Mouse (Mus musculus): Measurements from ENCODE around the gene Csf2. TPM values are rescaled to one million over a fixed set of nuclear protein-coding genes. Genes with fewer than 3 reads are reported as not detected.

Csf2 gene
- polyA plus RNA-seq, 1 experiment from 2014 or later: 0.70 TPM

GRCm38 (mm10) chr11:54224475-54224986, 24.9 kb downstream of the Csf2 start:
- H3K4me1 ChIP-seq: no peaks in the 10 kb centered on the region
- H3K9me3 ChIP-seq: no peaks in the 10 kb centered on the region
- H3K27ac ChIP-seq: no peak overlapping the region
- no peaks in the 10 kb centered on the region for H3K36me3 ChIP-seq
- no peaks in the 10 kb centered on the region for H3K27me3 ChIP-seq
- no peak overlapping the region for H3K4me3 ChIP-seq
- WGBS: 78% methylated on average over 5 of the region's 5 CpGs
- no peak overlapping the region for H3K4me2 ChIP-seq
- no peak for ATAC-seq (ENCODE audit: borderline replicate concordance, extremely low read depth, low FRiP score, low TSS enrichment)
- no peak overlapping the region for H3K9ac ChIP-seq

DNA sequence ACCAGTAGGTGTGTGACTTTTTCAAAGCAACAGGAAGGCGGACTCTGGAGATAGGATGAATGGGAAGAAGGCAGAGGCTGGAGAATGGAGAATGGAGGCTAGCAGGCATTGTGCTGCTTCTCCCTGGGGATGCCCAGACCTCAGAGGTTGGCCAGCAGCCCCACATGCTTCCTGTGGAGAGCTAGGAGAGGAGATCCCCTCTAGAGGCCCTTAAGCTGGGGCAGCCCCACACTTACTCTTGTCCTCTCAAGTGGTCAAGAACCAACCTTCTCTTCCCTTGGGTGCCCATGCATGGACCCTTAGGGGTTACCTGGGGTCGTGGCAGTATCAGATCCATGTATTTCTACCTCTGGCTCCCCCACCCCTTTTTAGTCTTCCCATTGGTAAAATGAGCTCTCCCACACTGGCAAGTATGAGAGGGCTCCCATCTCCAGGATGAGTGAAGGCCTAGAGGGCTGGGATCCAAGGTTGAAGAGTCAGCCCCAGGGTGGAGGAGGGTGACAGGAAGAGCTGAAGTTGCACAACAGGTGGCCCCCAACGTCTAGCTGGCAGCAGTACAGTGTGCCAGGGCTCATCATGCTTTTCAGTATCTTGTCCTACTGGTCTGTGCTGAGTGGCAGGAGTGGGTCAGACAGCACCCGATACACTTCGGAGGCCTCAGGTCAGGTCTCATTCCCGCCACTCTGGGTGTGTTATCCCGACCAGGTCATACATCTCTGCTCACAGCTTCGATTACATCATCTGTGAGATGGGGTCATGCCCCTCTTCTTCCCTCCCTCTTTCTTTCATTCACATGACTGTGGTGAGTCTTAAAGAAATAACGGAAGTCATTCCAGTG, 25.6 kb downstream of the Csf2 start:
- Histone ChIP-seq H3K4me1 (no peaks in the 10 kb centered on the region), H3K9ac (no peak overlapping the region), H3K27me3 (no peaks in the 10 kb centered on the region), H3K36me3 (no peaks in the 10 kb centered on the region), H3K4me2 (no peak overlapping the region), H3K27ac (no peak overlapping the region), H3K4me3 (no peak overlapping the region), H3K9me3 (no peaks in the 10 kb centered on the region)
- WGBS: 72% methylated on average over 9 of the region's 9 CpGs
- no peak for ATAC-seq (ENCODE audit: borderline replicate concordance, extremely low read depth, low FRiP score, low TSS enrichment)

- no peak for ATAC-seq (ENCODE audit: borderline replicate concordance, extremely low read depth, low FRiP score, low TSS enrichment)
- no peaks in the 10 kb centered on the region for H3K4me1 ChIP-seq
- no peaks in the 10 kb centered on the region for H3K9me3 ChIP-seq
- WGBS: 15% methylated on average over 6 of the region's 6 CpGs
- H3K9ac ChIP-seq: no peak overlapping the region
- no peak overlapping the region for H3K4me2 ChIP-seq
- H3K27me3 ChIP-seq: no peaks in the 10 kb centered on the region
- H3K27ac ChIP-seq: no peak overlapping the region
- H3K4me3 ChIP-seq: no peak overlapping the region
- no peaks in the 10 kb centered on the region for H3K36me3 ChIP-seq
Measured at GRCm38 (mm10) chr11:54219903-54220740, 29.3 kb downstream of the Csf2 start.

GRCm38 (mm10) chr11:54219191-54219590, 30.3 kb downstream of the Csf2 start:
- H3K27ac ChIP-seq: no peak overlapping the region
- ATAC-seq (ENCODE audit: borderline replicate concordance, extremely low read depth, low FRiP score, low TSS enrichment): no peak
- H3K36me3 ChIP-seq: no peaks in the 10 kb centered on the region
- no peak overlapping the region for H3K9ac ChIP-seq
- no peaks in the 10 kb centered on the region for H3K4me1 ChIP-seq
- 79% methylated on average over 1 of the region's 1 CpGs for WGBS
- no peaks in the 10 kb centered on the region for H3K27me3 ChIP-seq
- no peak overlapping the region for H3K4me3 ChIP-seq
- no peak overlapping the region for H3K4me2 ChIP-seq
- H3K9me3 ChIP-seq: no peaks in the 10 kb centered on the region

GRCm38 (mm10) chr11:54217384-54217783, 32.1 kb downstream of the Csf2 start:
- Histone ChIP-seq H3K4me3 (no peak overlapping the region), H3K36me3 (no peaks in the 10 kb centered on the region), H3K9me3 (no peaks in the 10 kb centered on the region), H3K4me1 (no peaks in the 10 kb centered on the region), H3K4me2 (no peak overlapping the region), H3K9ac (no peak overlapping the region), H3K27me3 (no peaks in the 10 kb centered on the region), H3K27ac (no peak overlapping the region)
- no peak for ATAC-seq (ENCODE audit: borderline replicate concordance, extremely low read depth, low FRiP score, low TSS enrichment)
- 57% methylated on average over 7 of the region's 7 CpGs for WGBS

DNA sequence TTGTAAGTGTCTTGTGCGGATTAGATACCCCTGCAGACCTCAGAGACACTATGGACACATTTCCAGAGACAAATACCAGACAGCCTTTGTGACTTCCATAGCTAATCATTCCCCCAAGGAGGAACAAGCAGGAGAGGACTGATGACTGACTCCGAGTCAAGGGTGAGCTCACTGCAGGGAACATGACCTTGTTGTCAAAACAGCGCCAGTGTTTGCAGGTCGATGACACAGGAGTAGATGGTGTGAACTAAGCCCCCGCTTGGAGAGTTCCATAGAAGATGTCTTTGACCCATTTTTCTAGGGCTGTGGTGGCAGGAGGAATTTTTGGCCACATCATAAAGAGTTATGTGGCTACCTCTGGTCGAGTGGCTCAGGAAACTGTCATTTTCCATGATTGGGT, 33.4 kb downstream of the Csf2 start:
- H3K27ac ChIP-seq: no peak overlapping the region
- H3K4me3 ChIP-seq: no peak overlapping the region
- H3K4me1 ChIP-seq: no peaks in the 10 kb centered on the region
- H3K36me3 ChIP-seq: no peaks in the 10 kb centered on the region
- ATAC-seq (ENCODE audit: borderline replicate concordance, extremely low read depth, low FRiP score, low TSS enrichment): no peak
- no peak overlapping the region for H3K4me2 ChIP-seq
- 67% methylated on average over 6 of the region's 6 CpGs for WGBS
- H3K9me3 ChIP-seq: no peaks in the 10 kb centered on the region
- no peak overlapping the region for H3K9ac ChIP-seq
- no peaks in the 10 kb centered on the region for H3K27me3 ChIP-seq

GRCm38 (mm10) chr11:54214499-54215443, 34.7 kb downstream of the Csf2 start:
- H3K9ac ChIP-seq: no peak overlapping the region
- no peak overlapping the region for H3K27ac ChIP-seq
- no peak overlapping the region for H3K4me3 ChIP-seq
- no peaks in the 10 kb centered on the region for H3K27me3 ChIP-seq
- no peak overlapping the region for H3K4me2 ChIP-seq
- H3K9me3 ChIP-seq: no peaks in the 10 kb centered on the region
- no peaks in the 10 kb centered on the region for H3K4me1 ChIP-seq
- H3K36me3 ChIP-seq: no peaks in the 10 kb centered on the region
- 58% methylated on average over 9 of the region's 9 CpGs for WGBS
- ATAC-seq (ENCODE audit: borderline replicate concordance, extremely low read depth, low FRiP score, low TSS enrichment): no peak

DNA sequence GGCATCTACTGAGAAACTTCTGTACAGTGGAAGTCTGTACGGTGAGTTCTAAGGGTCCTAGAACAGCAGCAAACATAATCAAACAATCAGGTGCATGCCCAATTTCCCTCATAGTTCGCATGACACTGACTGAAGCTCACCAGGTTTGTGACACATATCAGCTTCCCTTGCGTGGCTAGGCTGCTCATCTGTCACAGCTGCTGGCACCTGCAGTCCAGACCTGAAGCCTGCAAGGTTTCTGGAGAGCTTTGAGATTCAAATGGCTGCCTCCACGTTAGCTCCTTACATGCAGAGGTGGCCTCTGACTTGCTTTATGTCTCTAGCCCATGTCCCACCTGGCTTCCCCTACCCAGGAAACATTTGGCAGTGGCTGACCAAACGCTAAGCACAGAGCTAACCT, 35.8 kb downstream of the Csf2 start:
- WGBS: 75% methylated on average over 5 of the region's 5 CpGs
- no peak overlapping the region for H3K9ac ChIP-seq
- H3K36me3 ChIP-seq: no peaks in the 10 kb centered on the region
- no peak overlapping the region for H3K4me3 ChIP-seq
- no peaks in the 10 kb centered on the region for H3K9me3 ChIP-seq
- H3K27me3 ChIP-seq: no peaks in the 10 kb centered on the region
- H3K4me1 ChIP-seq: no peaks in the 10 kb centered on the region
- no peak for ATAC-seq (ENCODE audit: borderline replicate concordance, extremely low read depth, low FRiP score, low TSS enrichment)
- no peak overlapping the region for H3K27ac ChIP-seq
- H3K4me2 ChIP-seq: no peak overlapping the region

DNA sequence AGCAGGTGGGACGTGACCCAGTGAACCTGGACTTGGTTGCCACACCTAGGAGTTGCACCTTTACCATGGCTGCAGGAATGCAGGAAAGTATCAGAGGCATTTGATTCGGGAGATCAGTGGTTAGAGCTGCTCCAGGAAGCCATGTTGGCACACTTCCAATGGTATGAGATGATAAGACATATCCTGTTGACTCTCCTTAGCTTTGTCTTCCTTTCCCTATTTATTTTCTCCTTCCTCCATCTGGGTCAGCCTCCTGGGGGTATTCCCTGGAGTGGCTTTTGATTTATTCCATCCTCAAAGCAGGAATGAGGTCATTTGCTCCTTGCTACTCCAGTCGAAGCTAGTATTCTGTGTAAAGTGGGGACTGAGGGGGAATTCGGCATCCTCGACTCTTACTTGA, 42.5 kb downstream of the Csf2 start:
- ATAC-seq (ENCODE audit: borderline replicate concordance, extremely low read depth, low FRiP score, low TSS enrichment): peak; percentile 14; the same call in 1 of the 2 replicates
- 42% methylated on average over 5 of the region's 5 CpGs for WGBS
- Histone ChIP-seq H3K9me3 (no peaks in the 10 kb centered on the region), H3K9ac (no peak overlapping the region), H3K4me3 (no peak overlapping the region), H3K4me2 (no peak overlapping the region), H3K36me3 (no peaks in the 10 kb centered on the region), H3K27ac (peak overlapping the region; percentile 13; the same call in 1 of the 2 replicates), H3K27me3 (no peaks in the 10 kb centered on the region), H3K4me1 (no peaks in the 10 kb centered on the region)

- ATAC-seq (ENCODE audit: borderline replicate concordance, extremely low read depth, low FRiP score, low TSS enrichment): no peak
- Histone ChIP-seq H3K9ac (no peak overlapping the region), H3K4me3 (no peak overlapping the region), H3K4me1 (no peaks in the 10 kb centered on the region), H3K27me3 (no peaks in the 10 kb centered on the region), H3K9me3 (no peaks in the 10 kb centered on the region), H3K36me3 (no peaks in the 10 kb centered on the region), H3K4me2 (no peak overlapping the region), H3K27ac (no peak overlapping the region)
- 78% methylated on average over 6 of the region's 6 CpGs for WGBS
Measured at GRCm38 (mm10) chr11:54205366-54205765, 44.1 kb downstream of the Csf2 start.

- H3K9me3 ChIP-seq: no peaks in the 10 kb centered on the region
- ATAC-seq (ENCODE audit: borderline replicate concordance, extremely low read depth, low FRiP score, low TSS enrichment): no peak
- H3K4me2 ChIP-seq: no peak overlapping the region
- H3K4me3 ChIP-seq: no peak overlapping the region
- H3K27ac ChIP-seq: no peak overlapping the region
- H3K4me1 ChIP-seq: no peaks in the 10 kb centered on the region
- 91% methylated on average over 2 of the region's 2 CpGs for WGBS
- H3K9ac ChIP-seq: no peak overlapping the region
- H3K27me3 ChIP-seq: no peaks in the 10 kb centered on the region
- no peaks in the 10 kb centered on the region for H3K36me3 ChIP-seq
Measured at GRCm38 (mm10) chr11:54204781-54205180, 44.7 kb downstream of the Csf2 start.
